Mouse (Mus musculus) spleen, postnatal 36 days (tissue): ENCODE measurements around the gene Gng7.
"Not testable (repeated sequence)": the region's sequence is repeated elsewhere in the genome, so short reads cannot be mapped to it uniquely, and the experiment has no call there.

Experiments used
- DNase-seq, 2 experiments: peaks; one replicate each; pipeline ENCODE4 v3.0.0; 2022; ENCODE audit warnings: low spot score in 2 of 2, mixed read lengths in 1 of 2

Gng7 gene

GRCm38 (mm10) chr10:80995091-80995632 lies 19.6 kb downstream of the Gng7 start:
- DNase-seq = peak; percentile 54 to 62

GRCm38 (mm10) chr10:80994621-80995020 lies 20.1 kb downstream of the Gng7 start:
- no peak for DNase-seq

- no peak for DNase-seq
Observed at GRCm38 (mm10) chr10:80993276-80993675, 21.5 kb downstream of the Gng7 start.

- DNase-seq = no peak
Observed at GRCm38 (mm10) chr10:80991945-80992344, 22.8 kb downstream of the Gng7 start.

GRCm38 (mm10) chr10:80991007-80991406 lies 23.7 kb downstream of the Gng7 start:
- DNase-seq = peak in 1 of 2 experiments; percentile 48

- DNase-seq = peak; percentile 72 to 76
Observed at GRCm38 (mm10) chr10:80990406-80990805, 24.3 kb downstream of the Gng7 start.

- DNase-seq = not testable (repeated sequence)
Observed at GRCm38 (mm10) chr10:80989854-80990253, 24.9 kb downstream of the Gng7 start.

GRCm38 (mm10) chr10:80989446-80989845 lies 25.3 kb downstream of the Gng7 start:
- DNase-seq = peak; percentile 72 to 81

- peak; percentile 67 to 72 for DNase-seq
Observed at GRCm38 (mm10) chr10:80987709-80988441, 26.9 kb downstream of the Gng7 start.

GRCm38 (mm10) chr10:80986754-80987153 lies 28.0 kb downstream of the Gng7 start:
- DNase-seq = no peak

- DNase-seq = no peak
Observed at GRCm38 (mm10) chr10:80985970-80986701, 28.6 kb downstream of the Gng7 start.

GRCm38 (mm10) chr10:80985241-80985969 lies 29.3 kb downstream of the Gng7 start:
- DNase-seq = peak in 1 of 2 experiments; percentile 25

GRCm38 (mm10) chr10:80984223-80984622 lies 30.5 kb downstream of the Gng7 start:
- DNase-seq = no peak

- no peak for DNase-seq
Observed at GRCm38 (mm10) chr10:80982381-80982780, 32.4 kb downstream of the Gng7 start.

- no peak for DNase-seq
Observed at GRCm38 (mm10) chr10:80981564-80982112, 33.1 kb downstream of the Gng7 start.

- no peak for DNase-seq
Observed at GRCm38 (mm10) chr10:80975478-80975877, 39.3 kb downstream of the Gng7 start.

GRCm38 (mm10) chr10:80973722-80974121 lies 41.0 kb downstream of the Gng7 start:
- no peak for DNase-seq

GRCm38 (mm10) chr10:80972071-80972987 lies 42.4 kb downstream of the Gng7 start:
- DNase-seq = no peak

- no peak for DNase-seq
Observed at GRCm38 (mm10) chr10:80971533-80971932, 43.2 kb downstream of the Gng7 start.

GRCm38 (mm10) chr10:80970159-80970558 lies 44.6 kb downstream of the Gng7 start:
- DNase-seq = no peak

- DNase-seq = peak; percentile 42 to 48
Observed at GRCm38 (mm10) chr10:80969298-80969697, 45.4 kb downstream of the Gng7 start.
